Mouse (Mus musculus): ENCODE measurements around the gene Gas6. TPM values are rescaled to one million over a fixed set of nuclear protein-coding genes. Genes with fewer than 3 reads are reported as not detected.

The Gas6 gene
- total RNA-seq, 2 experiments from 2014 or later, result 105 to 116 TPM

GRCm38 (mm10) chr8:13507284-13507937 is 13.1 kb upstream of the Gas6 start:
- DNase-seq (ENCODE audit: low spot score in 2 of 2), result no peak

- DNase-seq (ENCODE audit: low spot score in 2 of 2), result peak; percentile 40 to 46
Measured at GRCm38 (mm10) chr8:13506849-13507248, 12.6 kb upstream of the Gas6 start.

DNA sequence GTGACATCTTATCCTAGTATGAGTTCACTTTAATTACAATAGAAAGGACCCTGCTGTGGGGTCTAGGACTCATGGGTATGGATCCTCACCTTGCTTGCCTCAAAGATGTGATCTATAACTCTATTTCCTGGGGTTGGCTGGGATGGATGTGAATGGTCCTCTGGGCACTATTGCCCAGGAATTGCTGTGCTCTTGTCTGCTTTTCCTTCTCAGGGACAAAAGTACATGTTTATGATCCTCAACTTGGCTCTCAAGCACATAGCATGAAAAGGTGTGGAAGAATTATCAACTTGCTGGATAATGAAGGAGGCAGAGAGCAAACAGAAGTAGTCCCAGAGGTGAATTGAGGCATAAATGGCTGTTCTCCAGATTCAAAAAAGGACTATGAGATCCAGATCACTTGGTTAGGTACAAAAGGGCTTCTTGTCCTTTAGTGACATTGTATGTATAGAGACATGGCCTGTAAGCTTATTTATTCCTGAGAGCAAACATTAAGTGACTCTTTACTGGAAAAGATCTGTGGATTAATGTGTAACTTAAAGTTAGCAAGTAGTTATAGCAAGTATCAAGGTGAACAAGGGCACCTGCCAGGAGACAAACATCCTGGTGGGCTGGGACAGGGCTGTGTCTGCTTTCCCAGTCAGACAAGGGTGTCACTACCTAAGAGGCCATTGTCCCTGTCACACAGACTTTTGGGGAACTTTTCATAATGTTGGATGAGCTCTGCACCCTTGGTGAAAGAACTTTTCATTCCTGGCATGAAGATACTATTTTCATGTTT is 10.8 kb upstream of the Gas6 start:
- DNase-seq (ENCODE audit: low spot score in 2 of 2), result no peak

DNA sequence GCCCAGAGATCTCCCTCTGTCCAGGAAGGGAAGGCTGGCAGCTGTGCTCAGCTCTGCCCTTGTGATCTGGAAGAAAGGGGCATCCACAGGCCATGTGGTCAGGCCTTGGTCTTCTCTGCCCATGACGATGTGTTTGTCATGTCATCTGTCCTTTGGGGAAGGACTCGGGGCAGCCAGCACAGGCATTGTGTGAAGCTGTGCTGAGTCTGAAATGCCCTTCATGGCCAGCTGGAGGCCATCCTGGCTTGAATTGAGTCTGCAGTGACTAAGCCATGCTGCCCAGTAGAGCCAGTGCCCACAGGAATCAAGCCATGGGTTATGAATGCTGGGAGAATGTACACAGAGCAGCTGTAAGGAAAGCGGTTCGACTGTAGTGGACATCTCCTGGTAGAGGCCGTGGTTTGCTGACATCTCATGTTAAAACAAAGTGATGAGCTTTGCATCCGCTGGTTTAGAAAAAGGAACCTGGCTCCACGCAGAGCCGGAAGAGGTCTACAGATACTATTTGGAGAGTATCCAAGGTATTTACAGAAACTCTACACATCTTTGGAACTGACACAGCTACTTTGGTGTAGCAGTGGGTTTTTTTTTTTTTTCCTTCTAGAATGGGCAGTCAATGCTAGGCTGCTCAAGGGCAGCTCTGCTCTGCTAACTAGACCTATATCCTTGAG is 9.8 kb upstream of the Gas6 start:
- no peak for DNase-seq (ENCODE audit: low spot score in 2 of 2)

DNA sequence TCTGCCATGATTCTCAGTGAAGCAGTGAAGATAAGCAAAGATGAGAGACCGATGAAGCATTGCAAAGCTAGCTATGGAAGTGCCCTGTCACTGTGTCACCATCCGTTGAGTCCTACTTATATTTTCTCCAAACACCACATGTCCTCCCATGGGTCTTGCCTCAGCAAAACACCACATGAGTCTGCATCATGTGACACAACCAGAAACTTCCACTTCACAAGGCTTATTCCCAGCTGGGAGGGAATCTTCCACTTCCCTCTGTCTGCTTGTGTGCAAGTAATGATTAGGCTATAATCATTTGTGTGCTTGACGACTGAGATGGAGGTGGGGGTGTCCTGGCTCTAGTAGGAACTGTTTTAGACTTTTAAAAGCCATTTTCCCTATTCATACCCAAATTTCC is 6.9 kb upstream of the Gas6 start:
- no peak for DNase-seq (ENCODE audit: low spot score in 2 of 2)

DNA sequence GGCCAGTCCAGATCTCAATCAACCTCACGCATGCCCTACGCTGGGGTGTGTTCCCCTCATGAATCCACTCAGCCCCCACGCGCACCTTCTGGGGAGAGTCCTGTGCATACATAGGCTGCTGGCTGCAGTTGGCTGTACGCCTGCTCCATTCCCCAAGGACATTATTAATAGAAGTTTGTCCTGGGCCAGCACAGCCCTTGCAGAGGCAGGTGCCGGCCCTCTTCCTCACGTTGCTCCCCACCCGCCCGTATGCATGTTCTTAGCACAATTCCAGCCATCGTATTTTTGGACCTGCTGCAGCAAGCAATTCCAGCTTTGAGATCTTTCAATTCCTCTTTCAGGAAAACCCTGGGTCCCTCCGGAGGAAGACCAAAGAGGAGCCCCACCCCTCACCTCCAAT is 1.3 kb downstream of the Gas6 start:
- DNase-seq (ENCODE audit: low spot score in 2 of 2), result peak in 1 of 2 experiments; percentile 37

DNA sequence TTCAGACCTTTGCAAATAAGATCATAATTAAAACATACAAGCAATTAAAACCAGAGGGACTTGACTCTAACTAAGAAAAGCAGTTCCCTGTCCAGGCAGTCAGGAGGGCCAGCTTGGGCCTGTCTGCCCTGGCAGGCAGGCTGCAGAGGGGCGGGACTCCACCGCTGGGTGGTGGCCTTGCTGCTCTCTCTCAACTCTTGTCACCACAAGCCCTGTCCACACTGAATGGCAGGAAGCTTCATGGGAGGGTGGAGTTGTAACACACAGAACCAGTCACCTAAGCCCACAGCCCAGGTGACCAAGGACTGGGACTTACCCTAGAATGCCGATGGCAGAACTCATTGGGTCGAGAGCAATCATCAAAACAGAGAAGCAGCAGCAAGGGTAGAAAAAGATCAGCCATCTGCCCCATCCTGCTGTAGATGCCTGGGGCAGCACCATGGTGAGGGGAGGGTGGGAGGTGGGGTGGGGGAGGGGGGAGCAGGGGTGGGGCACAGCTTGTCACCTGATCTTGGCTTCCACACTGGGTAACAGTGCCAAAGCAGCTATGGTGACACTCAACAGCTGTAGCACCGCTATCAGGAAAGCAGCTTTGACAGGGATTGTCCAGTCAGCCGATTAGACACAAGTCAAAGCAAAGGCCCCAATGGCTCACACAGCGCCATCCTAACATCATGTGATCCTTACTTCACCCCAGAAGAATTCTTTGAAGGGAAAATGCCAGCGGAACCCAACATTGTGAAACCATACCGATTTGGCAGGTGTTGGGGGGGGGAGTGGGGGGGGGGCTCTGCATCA is 1.9 kb downstream of the Gas6 start:
- DNase-seq (ENCODE audit: low spot score in 2 of 2), result peak in 1 of 2 experiments; percentile 37

- no peak for DNase-seq (ENCODE audit: low spot score in 2 of 2)
Measured at GRCm38 (mm10) chr8:13491491-13492010, 2.7 kb downstream of the Gas6 start.

GRCm38 (mm10) chr8:13489986-13490910 is 4.0 kb downstream of the Gas6 start:
- DNase-seq (ENCODE audit: low spot score in 2 of 2), result no peak

- DNase-seq (ENCODE audit: low spot score in 2 of 2), result no peak
Measured at GRCm38 (mm10) chr8:13489351-13489750, 4.9 kb downstream of the Gas6 start.

GRCm38 (mm10) chr8:13483191-13483590 is 11.1 kb downstream of the Gas6 start:
- DNase-seq (ENCODE audit: low spot score in 2 of 2), result no peak

DNA sequence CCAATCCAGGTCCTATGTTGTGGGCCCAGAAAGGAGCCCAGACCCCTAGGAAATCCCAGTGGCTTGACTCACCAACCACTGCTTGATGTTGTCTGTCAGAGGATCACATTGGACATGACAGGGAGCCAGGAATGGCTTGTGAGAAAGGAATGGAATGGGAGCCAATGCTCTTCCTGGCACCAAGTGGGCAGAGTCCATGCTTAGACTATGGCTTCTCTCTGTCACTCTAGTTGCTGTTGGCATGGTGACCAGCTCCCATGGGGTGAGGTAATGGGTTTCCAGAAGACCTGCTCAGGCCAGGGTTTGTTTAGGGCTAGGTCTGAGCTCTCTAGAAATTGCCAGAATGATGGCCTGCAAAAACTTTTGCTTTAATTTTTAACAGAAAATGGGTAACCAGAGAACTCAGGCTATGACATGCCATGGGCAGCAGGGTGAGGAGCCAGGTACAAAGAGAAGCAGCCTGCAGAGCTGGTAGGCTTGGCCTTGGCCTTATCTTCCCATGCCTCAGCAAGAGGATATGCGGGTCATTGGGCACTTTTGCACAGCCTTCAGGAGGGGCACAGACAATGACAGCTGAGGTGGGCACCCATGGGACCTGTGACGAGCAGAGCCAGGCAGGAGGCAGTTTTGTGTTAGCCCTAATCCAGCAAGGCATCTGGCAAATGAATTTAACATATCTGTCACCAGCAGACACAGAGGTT is 12.0 kb downstream of the Gas6 start:
- DNase-seq (ENCODE audit: low spot score in 2 of 2), result no peak

DNA sequence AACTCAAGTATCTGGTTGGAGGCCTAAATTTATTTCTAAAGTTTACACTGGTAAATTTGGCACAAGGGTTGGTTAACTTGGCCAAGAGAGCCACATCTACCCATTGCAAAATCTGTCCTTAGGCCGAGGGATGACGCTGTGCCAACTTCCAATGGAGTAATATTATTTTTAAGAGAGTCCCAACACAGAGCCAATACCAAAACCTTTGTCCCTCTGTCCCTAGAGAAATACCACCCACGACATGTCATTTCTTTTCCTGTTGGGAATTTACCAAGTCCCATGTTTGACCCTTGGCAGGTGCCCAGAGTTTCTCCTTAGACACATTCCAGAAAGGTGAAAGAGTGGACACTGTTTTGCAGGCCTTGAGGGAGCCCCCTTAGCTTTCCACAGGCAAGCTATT is 12.7 kb downstream of the Gas6 start:
- no peak for DNase-seq (ENCODE audit: low spot score in 2 of 2)

DNA sequence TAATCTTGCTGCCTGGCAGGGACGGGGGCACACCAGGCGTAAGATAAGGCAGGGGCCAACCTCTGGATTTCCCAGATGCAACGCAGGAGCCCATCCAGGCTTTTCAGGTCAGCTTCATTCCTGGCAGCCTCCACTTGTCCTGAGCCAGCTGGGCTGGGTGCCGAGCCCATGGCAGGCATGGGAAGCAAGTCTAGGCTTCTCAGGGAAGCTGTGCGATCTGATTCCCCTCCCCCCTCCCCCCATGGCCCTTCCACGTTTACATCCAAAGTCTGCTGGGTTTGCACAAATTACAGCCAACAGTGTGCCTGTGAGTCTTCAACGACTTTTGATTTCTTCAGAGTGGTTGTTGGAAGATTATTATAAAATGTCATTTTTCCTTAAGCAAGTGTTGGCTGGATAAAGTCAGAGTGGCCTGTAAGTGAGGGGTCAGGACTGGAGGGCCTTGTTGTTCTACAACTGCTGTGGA is 13.2 kb downstream of the Gas6 start:
- DNase-seq (ENCODE audit: low spot score in 2 of 2), result no peak

DNA sequence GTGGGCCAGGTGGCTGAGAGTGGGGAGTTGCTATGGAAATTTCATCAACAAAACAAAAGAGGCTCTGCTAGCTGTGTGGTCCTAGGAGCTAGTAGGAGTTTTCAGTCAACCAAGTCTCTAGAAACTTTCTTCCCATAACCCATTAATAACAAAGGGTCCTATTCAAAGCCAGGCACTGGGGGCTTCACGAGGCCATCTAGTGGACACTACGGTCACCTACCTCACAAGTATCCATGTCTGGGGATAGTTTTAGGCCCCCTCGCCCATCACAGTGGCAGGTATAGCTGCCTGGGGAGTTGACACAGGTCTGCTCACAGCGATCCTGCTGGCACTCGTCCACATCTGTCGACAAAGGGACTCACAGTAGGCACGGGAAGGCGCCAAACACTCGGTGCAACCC is 18.4 kb downstream of the Gas6 start:
- DNase-seq (ENCODE audit: low spot score in 2 of 2), result no peak

- DNase-seq (ENCODE audit: low spot score in 2 of 2), result no peak
Measured at GRCm38 (mm10) chr8:13472284-13472683, 22.0 kb downstream of the Gas6 start.

- no peak for DNase-seq (ENCODE audit: low spot score in 2 of 2)
Measured at GRCm38 (mm10) chr8:13471484-13471883, 22.8 kb downstream of the Gas6 start.

DNA sequence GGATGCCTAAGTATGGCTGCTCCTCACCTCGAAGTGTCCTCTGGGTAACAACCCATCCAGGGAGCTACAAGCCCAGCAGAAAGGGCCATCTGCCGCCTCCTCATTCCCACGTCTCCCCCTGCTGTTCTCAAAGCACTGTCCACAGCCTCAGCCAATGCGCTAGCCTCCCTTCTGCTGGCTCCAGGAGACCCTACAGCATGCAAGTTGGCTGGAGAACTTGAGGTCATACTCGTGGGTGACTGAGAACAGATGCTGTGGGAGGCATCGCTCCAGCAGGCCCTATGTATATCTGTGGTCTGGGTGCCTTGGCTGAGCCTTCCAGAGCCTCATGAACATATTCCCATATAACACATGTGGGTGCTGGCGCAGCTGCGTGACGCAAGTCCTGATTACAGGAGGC is 25.6 kb downstream of the Gas6 start:
- DNase-seq (ENCODE audit: low spot score in 2 of 2), result no peak

GRCm38 (mm10) chr8:13466989-13467388 is 27.3 kb downstream of the Gas6 start:
- peak in 1 of 2 experiments; percentile 55 for DNase-seq (ENCODE audit: low spot score in 2 of 2)
